Mouse (Mus musculus) spleen, postnatal 4 days (tissue): Measurements from ENCODE around the gene Pde6c.

Source experiments
- DNase-seq, 2 experiments: peaks; one replicate each; pipeline ENCODE4 v3.0.0; 2022; ENCODE audit warnings: low spot score in 2 of 2

Gene Pde6c

GRCm38 (mm10) chr19:38132481-38132880 lies at the start of gene Pde6c:
Gene Pde6c, plus strand, starts transcription at chr19:38132781.
- DNase-seq, result no peak

- DNase-seq, result no peak
These were observed 49.6 kb upstream of the Pde6c start for GRCm38 (mm10) chr19:38082931-38083525.

GRCm38 (mm10) chr19:38085841-38086240 lies 46.7 kb upstream of the Pde6c start:
- DNase-seq, result no peak

- DNase-seq, result no peak
These were observed 45.5 kb upstream of the Pde6c start for GRCm38 (mm10) chr19:38086948-38087551.

GRCm38 (mm10) chr19:38089358-38089757 lies 43.2 kb upstream of the Pde6c start:
- DNase-seq, result no peak

- DNase-seq, result no peak
These were observed 41.0 kb upstream of the Pde6c start for GRCm38 (mm10) chr19:38091512-38091985.

- DNase-seq, result no peak
These were observed 36.4 kb upstream of the Pde6c start for GRCm38 (mm10) chr19:38096231-38096630.

- no peak for DNase-seq
These were observed 35.5 kb upstream of the Pde6c start, which contains the start of gene Ffar4 for GRCm38 (mm10) chr19:38096858-38097758. Gene Ffar4, plus strand, starts transcription at chr19:38097071.

- no peak for DNase-seq
These were observed 24.7 kb upstream of the Pde6c start for GRCm38 (mm10) chr19:38107871-38108270.

- DNase-seq, result no peak
These were observed 22.9 kb upstream of the Pde6c start for GRCm38 (mm10) chr19:38109506-38110242.

- DNase-seq, result no peak
These were observed 21.5 kb upstream of the Pde6c start for GRCm38 (mm10) chr19:38111056-38111455.

GRCm38 (mm10) chr19:38112575-38112974 lies 20.0 kb upstream of the Pde6c start:
- DNase-seq, result no peak

GRCm38 (mm10) chr19:38114834-38115491 lies 17.6 kb upstream of the Pde6c start:
- no peak for DNase-seq

- DNase-seq, result no peak
These were observed 12.3 kb upstream of the Pde6c start for GRCm38 (mm10) chr19:38120123-38120760.

GRCm38 (mm10) chr19:38123921-38124320 lies 8.7 kb upstream of the Pde6c start:
- no peak for DNase-seq

- no peak for DNase-seq
These were observed 8.0 kb upstream of the Pde6c start for GRCm38 (mm10) chr19:38124401-38125218.

- no peak for DNase-seq
These were observed 7.4 kb upstream of the Pde6c start, which contains the start of gene Rbp4 for GRCm38 (mm10) chr19:38125219-38125610. Gene Rbp4, minus strand, starts transcription at chr19:38125281.

GRCm38 (mm10) chr19:38126656-38127055 lies 5.9 kb upstream of the Pde6c start:
- no peak for DNase-seq

GRCm38 (mm10) chr19:38133986-38134385 lies 1.4 kb downstream of the Pde6c start:
- DNase-seq, result no peak

GRCm38 (mm10) chr19:38134806-38135205 lies 2.2 kb downstream of the Pde6c start:
- no peak for DNase-seq
